Mouse (Mus musculus) erythroblast, embryonic 14.5 days (primary cell): ENCODE results near the gene Txnl4b. TPM values are rescaled to one million over a fixed set of nuclear protein-coding genes. Genes with fewer than 3 reads are reported as not detected.

ENCODE experiments used
- H3K27me3 ChIP-seq: 2 replicates; pipeline ENCODE4 v1.6.1; 2012; ENCODE audit warnings: inconsistent platforms; ENCODE audit not compliant: control insufficient read depth
- H3K36me3 ChIP-seq: 2 replicates; pipeline ENCODE4 v1.6.1; 2012; ENCODE audit warnings: mild to moderate bottlenecking, inconsistent platforms; ENCODE audit not compliant: control insufficient read depth
- H3K4me1 ChIP-seq: 2 replicates; pipeline ENCODE4 v1.6.1; 2012; ENCODE audit warnings: inconsistent platforms; ENCODE audit not compliant: control insufficient read depth
- H3K4me3 ChIP-seq: replicated peaks from 2 replicates; pipeline ENCODE3; 2012; ENCODE audit warnings: moderate library complexity, mild to moderate bottlenecking, inconsistent platforms
- H3K9me3 ChIP-seq: 2 replicates; pipeline ENCODE4 v1.6.1; 2012; ENCODE audit warnings: low read length, inconsistent platforms, mixed read lengths; ENCODE audit not compliant: control insufficient read depth
- GATA1 ChIP-seq: IDR thresholded peaks from 2 replicates; pipeline ENCODE4 v1.6.1; 2012; ENCODE audit warnings: low read length, inconsistent platforms, mixed read lengths
- TAL1 ChIP-seq: IDR thresholded peaks from 3 replicates; pipeline ENCODE4 v1.6.1; 2012; ENCODE audit warnings: low read length, inconsistent platforms, mixed read lengths
- polyA plus RNA-seq: library from polyadenylated mRNA; stranded (reverse); fragments of >175 nt; gene quantifications from 2 replicates; pipeline ENCODE4 v1.2.3, GENCODE M21; 2012

Txnl4b gene
- polyA plus RNA-seq, 1 experiment, result 0.37 TPM

DNA sequence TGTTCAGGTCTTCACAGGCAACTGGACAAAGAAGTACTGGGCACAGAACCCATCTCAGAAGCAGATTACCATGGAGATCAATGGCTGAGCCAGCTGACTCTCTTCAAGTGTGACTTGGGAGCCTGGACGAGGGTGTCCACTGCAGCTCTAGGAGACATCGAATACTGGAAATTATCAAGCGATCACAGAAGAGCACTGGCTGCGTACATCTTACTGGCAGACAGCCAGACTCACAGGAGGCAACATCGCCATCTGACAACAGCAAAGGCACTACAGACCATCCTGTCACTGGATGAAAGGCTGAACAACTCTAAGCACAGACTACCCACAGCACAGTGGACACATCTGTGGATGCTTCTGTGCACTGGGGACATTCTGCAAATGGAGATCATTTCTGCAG, 26.5 kb downstream of the Txnl4b start:
- H3K36me3 ChIP-seq, result peaks cover 41% of the 10 kb centered on the region
- TF ChIP-seq GATA1, result no peak
- no peak for TF ChIP-seq TAL1
- H3K4me3 ChIP-seq, result no peak overlapping the region
- H3K9me3 ChIP-seq, result no peaks in the 10 kb centered on the region
- H3K27me3 ChIP-seq, result no peaks in the 10 kb centered on the region
- peaks cover 9% of the 10 kb centered on the region for H3K4me1 ChIP-seq

DNA sequence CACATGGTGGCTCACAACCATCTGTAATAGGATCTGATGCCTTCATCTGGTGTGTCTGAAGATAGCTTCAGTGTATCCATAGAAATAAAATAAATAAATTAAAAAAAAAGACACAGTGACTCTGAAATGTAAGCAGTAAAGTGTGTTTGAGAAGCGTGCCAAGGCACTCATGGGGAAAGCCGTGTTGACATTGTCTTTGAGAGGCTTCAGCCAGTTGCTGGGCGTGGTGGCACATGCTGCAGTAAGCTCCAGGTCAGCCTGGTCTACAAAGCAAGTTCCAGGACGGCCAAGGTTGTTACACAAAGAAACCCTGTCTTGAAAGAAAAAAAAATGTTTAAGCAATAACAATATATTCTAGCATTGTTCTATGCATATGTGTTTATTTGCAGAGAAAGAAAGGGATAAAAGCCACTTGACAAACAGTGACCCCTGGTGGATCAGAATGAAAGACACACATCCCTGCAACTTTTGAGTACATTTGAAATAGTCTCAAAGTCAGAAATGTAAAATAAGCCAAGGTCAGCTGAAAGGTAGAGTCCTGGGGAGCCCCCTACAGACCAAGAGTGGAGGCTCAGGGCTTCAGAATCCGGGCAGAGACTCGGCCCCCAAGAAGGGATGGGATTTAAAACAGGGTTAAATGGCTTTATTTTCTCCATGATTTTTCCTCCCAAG, 27.6 kb downstream of the Txnl4b start:
- no peaks in the 10 kb centered on the region for H3K27me3 ChIP-seq
- no peaks in the 10 kb centered on the region for H3K9me3 ChIP-seq
- no peak for TF ChIP-seq TAL1
- TF ChIP-seq GATA1, result no peak
- H3K4me1 ChIP-seq, result peaks cover 9% of the 10 kb centered on the region
- peaks cover 41% of the 10 kb centered on the region for H3K36me3 ChIP-seq
- H3K4me3 ChIP-seq, result no peak overlapping the region

DNA sequence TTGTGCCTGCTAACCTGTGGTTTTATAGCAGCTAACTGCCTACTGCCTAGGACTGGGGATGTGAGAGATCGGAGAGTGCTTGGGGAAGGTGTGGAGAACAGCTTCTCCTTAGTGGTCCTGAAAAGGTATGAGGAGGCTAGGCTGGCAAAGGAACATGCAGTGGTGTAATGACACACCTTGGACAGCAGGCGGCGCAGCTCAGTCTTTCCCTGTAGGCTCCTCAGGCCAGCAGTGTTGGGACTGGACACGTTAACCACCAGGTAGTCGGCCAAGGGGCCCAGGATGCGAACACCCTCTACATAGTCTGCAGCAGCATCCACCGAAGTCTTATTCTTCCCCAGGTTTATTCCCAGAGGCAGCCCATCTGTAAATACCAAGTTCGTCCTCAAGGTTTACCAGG, 30.2 kb downstream of the Txnl4b start:
- H3K36me3 ChIP-seq, result peaks cover 52% of the 10 kb centered on the region
- no peak for TF ChIP-seq GATA1
- H3K9me3 ChIP-seq, result no peaks in the 10 kb centered on the region
- no peaks in the 10 kb centered on the region for H3K27me3 ChIP-seq
- no peak overlapping the region for H3K4me3 ChIP-seq
- H3K4me1 ChIP-seq, result peaks cover 9% of the 10 kb centered on the region

DNA sequence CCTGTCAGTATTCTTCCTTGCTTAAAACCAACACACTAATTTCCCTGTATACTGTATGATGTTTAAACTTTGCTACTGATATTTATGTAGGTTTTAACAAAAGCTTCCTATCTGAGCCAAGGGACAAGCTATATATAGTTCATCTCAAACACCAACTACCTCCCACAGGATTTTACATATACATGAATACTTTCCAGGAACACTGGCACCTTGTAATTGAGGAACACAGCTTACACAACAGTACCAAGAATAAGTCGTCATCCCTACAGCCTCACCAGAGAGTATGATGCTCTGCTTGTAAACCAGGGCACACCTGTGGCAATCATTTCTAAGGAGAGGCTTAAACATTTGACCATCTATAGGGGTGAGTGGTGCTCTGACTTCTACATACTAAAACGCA, 41.0 kb downstream of the Txnl4b start:
- peaks cover 37% of the 10 kb centered on the region for H3K36me3 ChIP-seq
- no peaks in the 10 kb centered on the region for H3K9me3 ChIP-seq
- TF ChIP-seq GATA1 (no peak), TAL1 (no peak)
- peaks cover 30% of the 10 kb centered on the region for H3K4me1 ChIP-seq
- H3K4me3 ChIP-seq, result no peak overlapping the region
- H3K27me3 ChIP-seq, result no peaks in the 10 kb centered on the region

DNA sequence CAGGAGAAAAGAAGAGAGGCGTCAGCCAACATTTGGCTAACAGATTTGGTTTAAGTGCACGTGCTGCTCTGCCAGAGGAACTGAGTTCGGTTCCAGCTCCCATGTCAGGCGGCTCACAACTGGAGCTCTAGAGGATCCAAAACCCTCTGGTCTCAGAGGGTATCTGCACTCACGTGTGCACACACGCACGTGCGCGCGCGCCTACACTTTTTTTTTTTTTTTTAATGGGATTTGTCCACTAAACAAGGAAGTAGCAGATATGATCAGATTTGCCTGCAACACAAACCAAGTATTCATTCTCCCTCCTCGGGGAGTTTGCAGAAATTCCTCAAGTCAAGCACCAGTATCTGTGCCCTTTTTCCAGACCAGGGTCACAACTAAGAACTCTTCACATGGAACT, 42.0 kb downstream of the Txnl4b start:
- TF ChIP-seq GATA1 (no peak), TAL1 (no peak)
- peak overlapping the region; percentile 92 for H3K4me3 ChIP-seq
- H3K36me3 ChIP-seq, result peaks cover 31% of the 10 kb centered on the region
- no peaks in the 10 kb centered on the region for H3K9me3 ChIP-seq
- H3K27me3 ChIP-seq, result no peaks in the 10 kb centered on the region
- peaks cover 30% of the 10 kb centered on the region for H3K4me1 ChIP-seq

DNA sequence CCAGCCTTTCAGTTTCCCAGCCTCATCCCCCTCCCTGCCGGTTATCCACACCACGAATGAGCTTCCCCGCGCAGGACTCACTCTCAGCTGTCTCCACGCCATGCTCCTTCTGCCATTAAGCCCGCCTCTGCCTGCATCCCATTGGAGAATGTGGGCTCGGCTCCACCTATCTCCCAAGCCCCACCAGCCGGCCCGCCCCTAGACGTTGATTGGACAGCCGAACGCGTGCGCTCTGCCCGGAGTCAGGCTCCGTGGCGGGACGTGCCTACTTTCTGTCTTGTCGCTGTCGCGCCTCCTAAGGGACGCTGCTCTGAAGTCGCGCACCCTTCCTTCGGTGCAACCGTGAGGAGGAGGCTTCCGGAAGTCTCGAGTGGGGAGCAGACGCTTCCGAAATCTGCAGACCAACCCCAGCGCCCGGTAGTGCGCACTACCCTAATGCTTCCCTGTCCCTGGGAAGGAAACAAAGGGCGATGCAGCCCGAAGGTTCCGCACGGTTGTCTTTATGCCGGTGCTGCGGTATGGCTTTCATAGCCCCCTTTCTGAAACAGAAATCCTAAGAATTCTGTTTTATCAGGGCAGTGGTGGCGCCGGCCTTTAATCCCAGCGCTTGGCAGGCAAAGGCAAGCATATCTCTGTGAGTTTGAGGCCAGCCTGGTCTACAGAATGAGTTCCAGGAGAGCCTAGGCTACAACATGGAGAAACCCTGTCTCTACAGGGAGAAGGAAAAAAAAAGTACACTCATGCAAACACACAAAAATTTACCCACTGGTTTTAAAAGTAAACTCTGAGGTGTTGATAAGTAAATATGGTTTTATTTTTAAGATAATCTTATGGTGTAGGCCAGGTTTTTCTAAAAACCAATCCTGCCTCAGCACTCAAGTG, 42.8 kb downstream of the Txnl4b start, which contains the start of gene Dhodh:
Dhodh (minus strand) TSS at position 403 of the 882 bp plus-strand sequence.
- TF ChIP-seq GATA1, result no peak
- no peak for TF ChIP-seq TAL1
- Histone ChIP-seq H3K9me3 (no peaks in the 10 kb centered on the region), H3K4me3 (peak within 1 kb of the TSS; percentile 92), H3K27me3 (no peaks in the 10 kb centered on the region), H3K4me1 (peaks cover 35% of the 10 kb centered on the region), H3K36me3 (peaks cover 22% of the 10 kb centered on the region)

DNA sequence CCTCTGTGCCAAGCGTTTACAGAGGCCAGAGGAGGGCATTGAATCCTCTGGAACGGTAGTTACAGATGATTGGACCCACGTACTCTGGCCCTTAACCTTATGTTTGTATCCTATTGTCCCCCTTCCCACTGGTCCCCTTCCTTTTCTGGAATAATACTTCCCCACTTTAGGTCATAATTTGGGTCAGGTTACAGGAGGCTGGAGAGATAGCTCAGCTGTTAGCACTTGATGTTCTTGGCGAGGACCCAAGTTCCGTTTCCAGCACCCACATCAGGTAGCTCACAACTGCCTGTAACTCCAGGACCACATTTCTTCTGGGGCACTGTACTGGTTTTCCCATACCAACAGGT, 43.4 kb downstream of the Txnl4b start:
- H3K4me1 ChIP-seq, result peaks cover 39% of the 10 kb centered on the region

DNA sequence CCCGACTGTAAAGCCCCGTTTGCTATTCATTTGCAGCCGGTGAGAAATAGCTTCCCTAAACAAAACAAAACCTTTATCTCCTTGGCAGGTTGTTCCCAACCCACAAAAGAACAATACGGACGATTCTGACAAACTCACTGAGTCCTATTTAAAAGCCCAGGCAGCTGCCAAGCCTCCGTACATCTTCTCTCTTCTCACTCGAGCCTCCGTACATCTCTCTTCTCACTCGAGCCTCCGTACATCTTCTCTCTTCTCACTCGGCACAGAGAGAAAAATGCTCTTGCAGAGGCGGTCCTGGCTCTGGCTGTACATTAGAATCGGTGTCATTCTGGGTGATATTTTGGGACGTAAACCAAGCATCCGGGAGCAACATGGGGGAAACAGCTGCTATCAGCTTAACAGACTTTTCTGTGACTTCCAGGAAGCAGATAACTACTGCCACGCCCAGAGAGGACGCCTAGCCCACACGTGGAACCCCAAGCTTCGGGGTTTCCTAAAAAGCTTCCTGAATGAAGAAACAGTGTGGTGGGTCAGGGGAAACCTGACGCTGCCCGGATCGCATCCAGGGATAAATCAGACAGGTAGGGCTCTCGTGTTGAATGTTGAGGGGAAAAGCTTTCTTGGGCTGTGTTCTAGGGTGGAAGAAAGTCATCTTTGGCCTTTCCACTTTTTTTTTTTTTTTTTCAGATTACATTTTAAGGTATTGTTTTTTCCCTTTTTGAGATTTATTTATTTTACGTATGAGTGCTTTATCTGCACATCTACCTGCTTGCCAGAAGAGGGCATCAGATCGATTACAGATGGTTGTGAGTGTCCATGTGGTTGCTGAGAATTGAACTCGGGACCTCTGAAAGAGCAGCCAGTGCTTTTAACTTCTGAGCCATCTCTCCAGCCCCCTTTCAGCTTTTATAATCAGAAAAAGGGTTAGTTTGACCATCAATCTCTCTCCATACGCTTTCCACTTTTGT, 48.8 kb downstream of the Txnl4b start, which contains the start of gene Pkd1l3:
Pkd1l3 (plus strand) TSS at position 275 of the 968 bp plus-strand sequence.
- peaks cover 26% of the 10 kb centered on the region for H3K4me1 ChIP-seq

More for the DNA sequence above, 43.4 kb downstream of the Txnl4b start:
- H3K4me3 ChIP-seq, result peak overlapping the region; percentile 92
- H3K9me3 ChIP-seq, result no peaks in the 10 kb centered on the region
- peaks cover 16% of the 10 kb centered on the region for H3K36me3 ChIP-seq
- no peaks in the 10 kb centered on the region for H3K27me3 ChIP-seq
- TF ChIP-seq TAL1 (no peak), GATA1 (no peak)

More for the DNA sequence above, 48.8 kb downstream of the Txnl4b start, which contains the start of gene Pkd1l3:
- H3K4me3 ChIP-seq, result peak within 1 kb of the TSS; percentile 59
- H3K27me3 ChIP-seq, result no peaks in the 10 kb centered on the region
- H3K9me3 ChIP-seq, result peaks cover 2% of the 10 kb centered on the region; the same call in 1 of the 2 replicates
- H3K36me3 ChIP-seq, result no peaks in the 10 kb centered on the region
- TF ChIP-seq GATA1 (no peak), TAL1 (peak; percentile 27; the same call in 1 of the 3 replicates)
